Mouse (Mus musculus): ENCODE measurements around the gene 4930467E23Rik.
"Not testable (repeated sequence)": the region's sequence is repeated elsewhere in the genome, so short reads cannot be mapped to it uniquely, and the experiment has no call there.

4930467E23Rik gene

DNA sequence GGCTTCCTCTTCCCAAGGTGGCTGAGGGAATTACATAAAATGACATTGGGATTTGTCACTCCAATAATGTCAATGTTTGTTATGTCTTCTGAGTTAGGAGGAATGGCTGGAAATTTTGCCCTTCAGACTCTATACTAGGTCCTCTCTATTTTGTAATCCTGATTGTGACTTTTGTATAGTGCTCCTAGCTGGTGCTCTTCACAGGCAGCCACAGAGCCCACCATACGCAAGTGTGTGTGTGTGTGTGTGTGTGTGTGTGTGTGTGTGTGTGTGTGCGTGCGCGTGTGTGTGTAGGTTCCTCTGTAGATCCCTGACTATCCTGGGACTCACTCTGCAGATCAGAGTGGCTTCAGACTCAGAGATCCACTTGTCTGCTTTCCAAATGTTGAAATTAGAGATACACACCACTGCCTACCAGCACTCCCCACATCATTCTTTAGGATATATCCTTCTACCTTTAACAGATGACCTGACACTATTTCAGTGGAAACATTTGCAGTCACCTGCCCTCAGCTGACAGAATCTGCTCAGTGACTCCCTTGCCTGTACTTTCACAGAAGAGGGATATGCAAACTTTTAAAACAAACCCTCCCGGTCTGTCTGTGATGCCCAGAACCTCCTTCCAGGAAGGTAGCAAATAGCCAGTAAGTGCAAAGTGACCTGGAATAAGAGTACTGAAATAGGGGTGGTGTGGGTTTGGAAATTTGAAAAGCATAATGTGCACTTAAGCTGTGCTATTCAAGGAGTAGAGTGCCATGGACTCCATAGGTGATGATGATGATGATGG lies 52.1 kb downstream of the 4930467E23Rik start:
- DNase-seq: not testable (repeated sequence)

DNA sequence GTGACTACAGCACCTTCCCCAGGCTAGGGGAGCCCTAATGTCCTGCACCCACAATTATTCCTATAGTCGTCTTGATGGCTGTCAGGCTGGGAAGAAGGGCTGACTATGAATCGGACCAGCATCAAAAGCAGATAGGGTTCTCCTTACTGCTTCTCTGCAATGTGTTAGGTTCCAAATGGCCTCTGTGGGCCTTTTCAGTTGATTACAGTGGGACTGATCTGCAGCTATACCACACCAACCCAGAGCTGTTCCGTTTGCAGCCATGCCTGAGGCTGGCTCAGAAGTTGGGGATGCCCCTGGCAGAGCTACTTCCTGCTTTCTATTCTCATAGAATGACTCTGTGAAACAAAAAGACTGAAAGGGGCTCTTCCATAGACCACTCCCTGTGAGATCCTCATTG lies 53.4 kb downstream of the 4930467E23Rik start:
- DNase-seq: not testable (repeated sequence)

DNA sequence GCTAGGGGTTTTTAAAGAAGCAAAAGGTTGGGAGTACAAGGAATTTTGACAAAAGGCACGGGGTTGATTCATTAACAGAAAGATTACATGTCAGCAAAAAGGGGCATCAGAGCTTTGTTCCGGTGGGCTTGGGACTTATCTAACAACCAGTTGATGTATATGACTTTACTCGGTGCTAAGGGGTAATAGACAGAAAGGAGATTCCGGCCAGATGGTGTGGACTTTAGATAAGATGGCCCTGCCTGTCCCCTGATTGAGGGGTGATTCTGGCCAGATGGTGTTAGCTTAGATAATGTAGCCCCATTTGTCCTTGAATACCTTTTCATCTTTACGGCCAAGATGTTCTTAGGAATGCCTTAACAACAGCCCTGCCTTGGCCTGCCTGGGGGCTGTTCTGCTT lies 54.5 kb downstream of the 4930467E23Rik start:
- not testable (repeated sequence) for DNase-seq

DNA sequence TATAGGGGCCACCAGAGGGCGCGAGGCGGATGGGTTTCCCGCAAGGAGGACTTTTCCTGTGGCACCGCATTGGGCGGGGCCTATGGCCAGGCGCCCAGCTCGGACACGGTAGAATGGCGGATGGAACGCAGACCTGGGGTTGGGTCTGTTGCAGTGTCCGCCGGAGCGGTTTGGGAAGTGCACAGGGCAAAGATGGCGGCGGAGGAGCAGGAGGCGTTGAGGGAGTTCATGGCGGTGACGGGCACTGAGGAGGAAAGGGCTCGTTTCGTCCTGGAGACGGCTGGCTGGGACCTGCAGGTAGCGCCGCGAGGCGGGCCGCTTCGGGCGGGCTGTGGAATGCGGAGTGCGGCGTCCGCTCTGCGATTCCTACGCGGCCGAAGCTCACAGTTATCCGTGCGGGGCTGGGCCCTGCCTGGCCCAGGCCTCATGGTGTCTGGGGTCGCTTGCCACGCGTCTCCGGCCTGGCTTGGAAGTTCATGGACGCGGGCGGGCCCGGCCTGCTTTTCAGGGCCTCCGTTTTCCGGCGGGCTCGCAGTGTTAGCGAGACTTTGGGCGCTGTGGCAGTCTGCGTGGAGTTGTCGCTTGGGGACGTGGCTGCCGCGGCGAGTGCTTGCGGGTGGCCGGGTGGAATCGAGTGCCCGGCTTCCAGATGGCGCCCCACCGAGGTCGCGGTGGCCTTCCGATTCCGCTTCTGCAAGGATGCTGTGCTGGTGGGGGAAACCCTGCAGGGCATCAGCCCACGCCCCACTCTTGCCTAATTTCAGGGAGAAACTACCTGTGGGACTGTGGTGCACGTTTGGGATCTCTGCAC lies 55.4 kb downstream of the 4930467E23Rik start:
- peak; percentile 95 for DNase-seq

DNA sequence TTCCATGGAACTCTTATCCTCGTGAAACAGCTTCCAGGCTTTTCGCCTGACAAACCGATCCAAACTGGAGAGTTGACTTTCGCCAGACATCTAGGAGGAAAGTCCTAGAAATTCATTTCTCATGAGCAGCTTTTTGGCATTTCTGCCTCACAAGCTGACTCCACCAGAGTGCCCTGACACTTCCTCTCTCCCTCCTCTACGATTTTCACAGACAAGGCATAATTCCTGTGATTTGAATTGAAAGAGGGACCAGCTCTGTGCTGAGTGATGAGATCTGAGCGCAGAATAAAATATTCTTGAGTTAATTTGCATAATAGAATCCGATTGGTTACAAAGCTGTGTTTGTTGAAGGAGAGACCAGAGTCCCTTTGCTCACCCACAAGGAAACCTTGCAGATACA lies 63.3 kb downstream of the 4930467E23Rik start:
- DNase-seq: not testable (repeated sequence)

Measured in embryo, embryonic 11 days (tissue).